Mouse (Mus musculus) embryonic facial prominence, embryonic 12.5 days (tissue): ENCODE measurements around the gene Ndufv1. TPM values are rescaled to one million over a fixed set of nuclear protein-coding genes. Genes with fewer than 3 reads are reported as not detected.
"Not testable (repeated sequence)": the region's sequence is repeated elsewhere in the genome, so short reads cannot be mapped to it uniquely, and the experiment has no call there.

Experiments used
- ATAC-seq: fragments of 200-750 bp; cut with Nextera tagmentation; 2 replicates; pipeline ENCODE4 v1.8.0; 2017; ENCODE audit not compliant: insufficient number of reproducible peaks, insufficient read depth, low FRiP score, low TSS enrichment
- H3K27ac ChIP-seq: fragments of 300-500 bp; sonication (generic); 2 replicates; pipeline ENCODE4 v1.5.1; 2016; ENCODE audit warnings: mild to moderate bottlenecking
- H3K27me3 ChIP-seq: fragments of 300-500 bp; sonication (generic); 2 replicates; pipeline ENCODE4 v1.6.1; 2016; ENCODE audit warnings: mild to moderate bottlenecking, moderate library complexity
- H3K36me3 ChIP-seq: fragments of 300-500 bp; sonication (generic); 2 replicates; pipeline ENCODE4 v1.6.1; 2016; ENCODE audit warnings: mild to moderate bottlenecking
- H3K4me1 ChIP-seq: fragments of 300-500 bp; sonication (generic); 2 replicates; pipeline ENCODE4 v1.6.1; 2016
- H3K4me2 ChIP-seq: fragments of 300-500 bp; sonication (generic); replicated peaks from 2 replicates; pipeline ENCODE4 v1.6.1; 2016; ENCODE audit warnings: mild to moderate bottlenecking, moderate library complexity
- H3K4me3 ChIP-seq: fragments of 300-500 bp; sonication (generic); 2 replicates; pipeline ENCODE4 v1.5.1; 2016; ENCODE audit warnings: mild to moderate bottlenecking
- H3K9ac ChIP-seq: fragments of 300-500 bp; sonication (generic); 2 replicates; pipeline ENCODE4 v1.6.1; 2016; ENCODE audit warnings: mild to moderate bottlenecking, moderate library complexity
- H3K9me3 ChIP-seq: fragments of 300-500 bp; sonication (generic); 2 replicates; pipeline ENCODE4 v1.6.1; 2016; ENCODE audit warnings: mild to moderate bottlenecking, moderate library complexity
- WGBS: fragments of 180-500 bp; shearing (Covaris S2); methylation state at CpG from one replicate; pipeline ENCODE4 v1.1.7; 2016; 5-methylcytosine and 5-hydroxymethylcytosine counted together
- polyA plus RNA-seq: library from polyadenylated mRNA; unstranded; fragments of >200 nt; fragmentation: Nextera tagmentation; extraction: Ambion mirVana; gene quantifications from 2 replicates; pipeline ENCODE4 v1.2.1, GENCODE M21; 2016

Ndufv1 gene
- 188 and 201 TPM in 2 replicates for polyA plus RNA-seq

DNA sequence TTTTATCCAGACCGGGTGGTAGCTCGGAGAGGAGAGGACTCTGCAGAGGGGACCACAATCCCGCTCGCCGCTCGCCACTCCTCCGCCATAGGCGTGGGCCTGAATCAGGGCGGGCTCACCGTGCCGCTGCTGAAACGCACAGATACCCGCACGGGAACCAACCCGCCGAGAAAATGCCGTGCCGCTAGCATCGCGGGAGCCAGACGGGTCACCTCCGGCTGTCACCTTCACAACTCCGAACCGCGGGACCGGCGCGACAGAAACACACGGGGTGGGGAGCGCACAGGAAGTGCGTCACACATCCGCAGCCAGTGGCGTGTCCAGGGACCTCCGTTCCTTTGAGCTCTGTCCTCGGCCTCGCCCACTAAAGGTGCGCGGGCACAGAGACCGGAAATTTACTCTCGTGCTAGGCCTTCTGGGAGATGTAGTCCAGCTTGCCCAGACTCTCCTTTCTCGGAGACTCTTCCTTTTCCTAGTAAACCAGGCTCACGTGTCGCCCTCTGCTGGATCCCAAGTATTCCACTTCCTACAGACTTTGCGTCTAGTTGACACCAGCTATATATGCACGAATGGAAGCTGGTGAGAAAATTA lies at the start of gene Ndufv1:
Gene Ndufv1, minus strand, starts transcription at position 375 of the 591 bp plus-strand sequence.
- Histone ChIP-seq H3K9ac (peak within 1 kb of the TSS; percentile 68), H3K9me3 (no peaks in the 10 kb centered on the region), H3K27ac (no peak within 1 kb of the TSS), H3K27me3 (no peaks in the 10 kb centered on the region), H3K4me2 (peak within 1 kb of the TSS; percentile 72), H3K36me3 (peaks cover 32% of the 10 kb centered on the region), H3K4me1 (peaks cover 6% of the 10 kb centered on the region), H3K4me3 (peak within 1 kb of the TSS; percentile 87)
- ATAC-seq = peak; percentile 97
- under 1% methylated on average over 45 of the region's 45 CpGs for WGBS

DNA sequence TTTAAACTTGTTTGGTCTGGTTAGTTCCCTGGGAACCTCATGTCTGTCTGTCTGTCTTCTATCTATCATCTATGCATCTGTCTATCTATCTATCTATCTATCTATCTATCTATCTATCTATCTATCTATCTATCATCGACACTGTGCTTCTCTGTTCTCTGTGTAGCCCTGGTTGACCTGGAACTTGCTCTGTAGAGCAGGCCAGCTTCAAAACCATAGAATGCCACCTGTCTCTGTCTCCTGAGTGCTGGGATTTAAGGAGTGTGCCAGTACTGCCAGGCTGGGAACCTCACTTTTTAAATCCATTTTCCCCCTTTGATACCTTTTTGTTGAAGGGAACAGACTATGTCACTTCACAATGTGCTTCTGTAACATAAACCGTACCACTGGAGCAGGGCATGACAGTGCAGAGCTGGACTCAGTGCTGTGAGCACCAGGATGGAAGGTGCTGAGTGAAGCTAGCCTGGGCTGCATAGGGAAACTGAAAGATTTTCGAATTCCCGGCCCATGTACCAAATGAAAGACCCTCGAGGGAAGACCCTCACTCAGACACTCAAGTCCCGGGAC lies 48.4 kb upstream of the Ndufv1 start:
- no peak overlapping the region for H3K4me2 ChIP-seq
- ATAC-seq = no peak
- no peak overlapping the region for H3K27ac ChIP-seq
- H3K9ac ChIP-seq = no peak overlapping the region
- no peak overlapping the region for H3K4me3 ChIP-seq
- no peaks in the 10 kb centered on the region for H3K36me3 ChIP-seq
- 86% methylated on average over 6 of the region's 6 CpGs for WGBS
- H3K4me1 ChIP-seq = no peaks in the 10 kb centered on the region
- no peaks in the 10 kb centered on the region for H3K27me3 ChIP-seq
- no peaks in the 10 kb centered on the region for H3K9me3 ChIP-seq

DNA sequence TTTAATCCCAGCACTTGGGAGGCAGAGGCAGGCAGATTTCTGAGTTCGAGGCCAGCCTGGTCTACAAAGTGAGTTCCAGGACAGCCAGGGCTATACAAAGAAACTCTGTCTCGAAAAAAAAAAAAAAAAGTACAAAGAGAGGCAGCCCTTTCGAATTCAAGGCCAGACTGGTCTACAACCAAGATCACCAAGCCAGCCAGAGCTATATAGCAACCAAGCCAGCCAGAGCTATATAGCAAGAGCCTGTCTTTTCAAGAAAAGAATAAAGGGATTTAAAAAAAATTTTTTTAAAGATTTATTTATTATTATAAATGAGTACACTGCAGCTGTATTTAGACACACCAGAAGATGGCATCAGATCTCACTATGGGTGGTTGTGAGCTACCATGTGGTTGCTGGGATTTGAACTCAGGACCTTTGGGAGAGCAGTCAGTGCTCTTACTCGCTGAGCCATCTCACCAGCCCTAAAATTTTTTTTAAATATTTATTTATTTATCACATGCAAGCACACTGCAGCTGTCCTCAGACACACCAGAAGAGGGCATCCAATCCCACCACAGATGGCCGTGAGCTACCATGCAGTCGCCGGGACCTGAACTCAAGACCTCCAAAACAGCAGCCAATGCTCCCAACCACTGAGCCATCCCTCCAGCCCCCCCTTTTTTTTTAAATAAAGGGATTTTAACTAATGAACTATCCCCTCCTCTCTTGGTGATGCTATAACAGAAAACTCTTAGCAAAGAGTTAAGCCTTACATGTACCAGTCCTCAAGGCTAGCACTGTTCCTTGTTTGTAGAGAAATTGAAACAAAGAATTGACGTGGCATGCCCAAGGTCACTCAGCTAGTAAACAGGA lies 47.7 kb upstream of the Ndufv1 start:
- H3K36me3 ChIP-seq, H3K27ac ChIP-seq, H3K9ac ChIP-seq, H3K9me3 ChIP-seq, H3K4me2 ChIP-seq, ATAC-seq, H3K4me1 ChIP-seq, H3K4me3 ChIP-seq, H3K27me3 ChIP-seq: not testable (repeated sequence)
- 87% methylated on average over 8 of the region's 8 CpGs for WGBS

DNA sequence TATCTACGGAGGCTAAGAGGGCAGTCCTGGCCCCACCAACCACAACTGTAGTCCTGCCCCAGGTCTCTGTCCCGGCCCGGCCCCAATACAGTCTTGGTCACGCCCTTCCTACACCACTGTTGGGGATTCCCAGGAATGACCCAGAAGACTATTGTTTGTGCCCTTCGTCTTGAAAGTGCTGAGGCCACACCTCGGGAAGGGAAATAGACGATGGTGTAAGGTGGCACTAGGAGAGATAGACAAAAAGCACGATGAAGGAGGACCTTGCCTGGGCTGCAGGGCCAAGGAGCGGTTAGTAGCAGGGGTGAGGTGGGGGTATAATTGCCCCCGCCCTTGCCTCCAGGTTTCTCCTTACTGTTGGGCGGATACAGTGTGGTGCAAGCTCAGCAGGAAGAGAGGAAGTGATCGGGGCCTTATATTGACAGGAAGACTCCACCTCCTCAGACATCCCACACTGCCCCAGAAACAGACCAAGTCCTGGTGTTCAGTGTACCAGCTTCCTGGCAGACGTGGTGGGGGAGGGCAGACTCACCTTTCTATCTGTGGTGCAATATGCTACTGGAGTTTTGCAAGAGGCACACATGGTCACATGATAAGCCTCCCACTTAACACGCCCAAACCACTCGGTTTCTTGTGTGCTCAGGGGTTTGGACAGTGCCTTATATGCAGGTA lies 46.6 kb upstream of the Ndufv1 start, which contains the start of gene Gstp3:
Gene Gstp3, minus strand, starts transcription at position 501 of the 672 bp plus-strand sequence.
- no peak for ATAC-seq

DNA sequence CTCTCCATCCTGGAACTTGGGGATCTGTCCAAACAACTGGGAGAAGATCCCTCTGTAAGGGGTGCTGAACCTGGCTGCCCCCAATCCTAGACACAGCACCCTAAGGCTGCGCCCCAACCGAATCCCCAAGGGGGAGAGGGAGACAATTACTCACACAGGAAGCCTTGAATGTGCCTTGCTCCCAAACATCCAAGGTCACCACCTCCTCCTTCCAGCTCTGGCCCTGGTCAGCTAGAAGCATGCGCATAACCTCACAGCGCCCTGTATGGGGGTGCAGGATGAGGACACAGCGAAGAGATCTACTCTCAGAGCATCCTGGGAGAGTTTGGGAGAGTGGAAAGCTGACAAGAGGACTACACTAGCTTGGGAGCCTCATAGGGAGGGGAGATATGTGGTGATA lies 46.0 kb upstream of the Ndufv1 start:
- no peak for ATAC-seq
- H3K4me1 ChIP-seq = 0 out of 2 replicates have a peak, but pooled peaks cover 3% of the 10 kb centered on the region
- H3K36me3 ChIP-seq = no peaks in the 10 kb centered on the region
- H3K9me3 ChIP-seq = no peaks in the 10 kb centered on the region
- no peak overlapping the region for H3K27ac ChIP-seq
- H3K4me3 ChIP-seq = no peak overlapping the region
- WGBS = 87% methylated on average over 5 of the region's 5 CpGs
- no peak overlapping the region for H3K4me2 ChIP-seq
- no peaks in the 10 kb centered on the region for H3K27me3 ChIP-seq
- no peak overlapping the region for H3K9ac ChIP-seq

More for the DNA sequence above, 46.6 kb upstream of the Ndufv1 start, which contains the start of gene Gstp3:
- no peak within 1 kb of the TSS for H3K9ac ChIP-seq
- H3K9me3 ChIP-seq = no peaks in the 10 kb centered on the region
- H3K36me3 ChIP-seq = no peaks in the 10 kb centered on the region
- no peak within 1 kb of the TSS for H3K27ac ChIP-seq
- WGBS = 81% methylated on average over 15 of the region's 15 CpGs
- no peak within 1 kb of the TSS for H3K4me3 ChIP-seq
- H3K4me2 ChIP-seq = no peak within 1 kb of the TSS
- no peaks in the 10 kb centered on the region for H3K27me3 ChIP-seq
- H3K4me1 ChIP-seq = 0 out of 2 replicates have a peak, but pooled peaks cover 3% of the 10 kb centered on the region

DNA sequence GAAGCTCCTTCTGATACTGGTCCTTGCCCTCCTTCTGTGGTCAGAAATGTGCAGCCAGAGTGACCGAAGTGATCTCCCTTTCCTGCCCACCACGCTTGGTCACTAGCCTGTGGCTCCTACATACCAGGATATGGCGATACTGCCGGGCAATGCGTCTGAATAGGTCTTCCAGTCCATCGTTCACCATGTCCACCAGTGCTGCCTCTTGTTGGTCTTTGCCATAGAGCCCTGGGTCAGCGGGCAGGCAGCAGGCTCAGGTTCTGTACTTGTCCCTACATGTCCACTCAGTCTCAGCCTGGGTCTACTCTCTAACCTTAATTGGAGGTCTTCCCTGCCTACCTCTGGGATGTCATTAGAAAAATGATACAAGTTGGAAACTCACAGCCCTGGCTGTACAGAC lies 45.4 kb upstream of the Ndufv1 start:
- no peak overlapping the region for H3K9ac ChIP-seq
- no peak overlapping the region for H3K4me3 ChIP-seq
- ATAC-seq = no peak
- no peak overlapping the region for H3K27ac ChIP-seq
- no peaks in the 10 kb centered on the region for H3K9me3 ChIP-seq
- H3K4me1 ChIP-seq = 0 out of 2 replicates have a peak, but pooled peaks cover 3% of the 10 kb centered on the region
- H3K27me3 ChIP-seq = no peaks in the 10 kb centered on the region
- WGBS = 94% methylated on average over 7 of the region's 7 CpGs
- H3K4me2 ChIP-seq = no peak overlapping the region
- H3K36me3 ChIP-seq = no peaks in the 10 kb centered on the region

DNA sequence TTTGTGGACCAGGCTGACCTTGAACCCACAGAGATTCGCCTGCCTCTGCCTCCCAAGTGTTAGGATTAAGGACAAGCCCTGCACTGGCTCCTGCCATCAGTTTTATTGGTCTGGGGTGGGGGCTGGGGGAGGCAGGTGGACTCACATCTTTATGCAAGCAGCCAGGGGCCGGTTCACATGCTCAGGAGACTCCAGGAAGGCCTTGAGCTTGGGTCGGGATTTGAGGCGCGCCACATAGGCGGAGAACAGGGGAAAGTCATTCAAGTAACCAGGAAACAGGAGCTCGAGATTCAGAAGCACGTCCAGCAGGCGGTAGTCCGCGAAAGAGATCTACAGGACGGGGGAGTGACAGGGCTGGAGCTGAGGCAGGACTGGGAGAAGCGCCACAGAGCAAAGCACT lies 44.8 kb upstream of the Ndufv1 start:
- Histone ChIP-seq H3K4me2 (no peak overlapping the region), H3K4me1 (0 out of 2 replicates have a peak, but pooled peaks cover 3% of the 10 kb centered on the region), H3K27ac (no peak overlapping the region), H3K9ac (no peak overlapping the region), H3K27me3 (no peaks in the 10 kb centered on the region), H3K4me3 (no peak overlapping the region), H3K9me3 (no peaks in the 10 kb centered on the region), H3K36me3 (no peaks in the 10 kb centered on the region)
- 80% methylated on average over 13 of the region's 13 CpGs for WGBS
- no peak for ATAC-seq

DNA sequence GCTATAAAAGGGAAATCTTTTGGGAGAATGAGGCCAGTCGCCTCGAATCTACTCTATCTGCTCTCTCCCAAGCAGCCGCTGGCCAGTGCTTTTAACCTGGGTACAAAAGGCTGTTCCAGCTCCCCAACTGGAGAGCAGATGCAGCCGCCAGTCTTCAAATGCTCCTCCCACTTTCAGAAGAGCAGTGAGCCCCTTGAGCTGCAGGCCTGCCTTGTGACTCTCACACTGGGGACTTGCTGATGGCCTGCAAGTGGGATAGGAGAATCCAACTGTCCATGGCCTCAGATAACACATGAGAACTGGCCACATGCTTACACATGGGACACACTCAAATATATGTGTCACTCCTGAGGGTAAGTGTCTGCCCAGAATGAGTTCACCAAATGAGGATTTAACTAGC lies 44.1 kb upstream of the Ndufv1 start:
- Histone ChIP-seq H3K4me2 (no peak overlapping the region), H3K36me3 (no peaks in the 10 kb centered on the region), H3K4me1 (0 out of 2 replicates have a peak, but pooled peaks cover 3% of the 10 kb centered on the region), H3K9me3 (no peaks in the 10 kb centered on the region), H3K27ac (no peak overlapping the region), H3K27me3 (no peaks in the 10 kb centered on the region), H3K9ac (no peak overlapping the region), H3K4me3 (no peak overlapping the region)
- 48% methylated on average over 4 of the region's 4 CpGs for WGBS
- no peak for ATAC-seq

DNA sequence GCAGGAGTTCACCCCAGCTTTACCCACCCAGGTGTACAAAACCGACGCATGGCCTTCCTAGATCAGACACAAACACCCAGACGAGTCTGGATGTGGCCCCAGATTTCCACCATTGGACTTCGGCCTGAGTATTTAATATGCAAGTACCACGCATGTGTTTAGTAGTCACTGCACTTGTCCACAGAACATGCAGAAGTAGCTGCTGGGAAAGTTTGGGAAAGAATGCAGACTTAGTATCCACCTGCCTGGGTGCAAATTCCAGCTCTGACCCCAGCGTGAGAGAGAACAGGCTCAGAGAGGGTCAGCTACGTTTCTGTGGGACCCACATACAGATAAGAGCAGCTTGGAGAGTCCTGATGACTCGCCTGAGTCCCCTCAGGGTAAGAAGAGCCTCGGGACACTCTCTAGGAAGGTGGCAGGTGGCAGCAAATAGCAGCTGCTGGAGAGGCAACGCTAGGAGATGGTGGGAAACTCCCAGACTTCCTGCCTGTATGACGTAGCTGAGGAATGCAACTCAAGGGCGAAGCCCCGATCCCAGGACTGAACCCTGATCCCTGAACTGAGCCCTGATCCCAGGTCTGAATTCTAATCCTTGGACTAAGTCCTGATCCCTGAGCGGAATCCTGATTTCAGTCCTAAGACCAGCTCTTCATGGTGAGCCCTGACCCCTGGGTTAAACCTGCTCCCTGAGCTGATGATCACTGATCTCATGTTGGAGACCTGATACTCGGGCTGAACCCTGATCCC lies 43.5 kb upstream of the Ndufv1 start:
- 53% methylated on average over 15 of the region's 15 CpGs for WGBS
- H3K9me3 ChIP-seq = 0 out of 2 replicates have a peak, but pooled peaks cover under 1% of the 10 kb centered on the region
- H3K4me1 ChIP-seq = 0 out of 2 replicates have a peak, but pooled peaks cover 3% of the 10 kb centered on the region
- H3K27me3 ChIP-seq = no peaks in the 10 kb centered on the region
- H3K4me3 ChIP-seq = no peak overlapping the region
- H3K27ac ChIP-seq = no peak overlapping the region
- H3K4me2 ChIP-seq = no peak overlapping the region
- H3K9ac ChIP-seq = no peak overlapping the region
- H3K36me3 ChIP-seq = no peaks in the 10 kb centered on the region
- ATAC-seq = no peak

DNA sequence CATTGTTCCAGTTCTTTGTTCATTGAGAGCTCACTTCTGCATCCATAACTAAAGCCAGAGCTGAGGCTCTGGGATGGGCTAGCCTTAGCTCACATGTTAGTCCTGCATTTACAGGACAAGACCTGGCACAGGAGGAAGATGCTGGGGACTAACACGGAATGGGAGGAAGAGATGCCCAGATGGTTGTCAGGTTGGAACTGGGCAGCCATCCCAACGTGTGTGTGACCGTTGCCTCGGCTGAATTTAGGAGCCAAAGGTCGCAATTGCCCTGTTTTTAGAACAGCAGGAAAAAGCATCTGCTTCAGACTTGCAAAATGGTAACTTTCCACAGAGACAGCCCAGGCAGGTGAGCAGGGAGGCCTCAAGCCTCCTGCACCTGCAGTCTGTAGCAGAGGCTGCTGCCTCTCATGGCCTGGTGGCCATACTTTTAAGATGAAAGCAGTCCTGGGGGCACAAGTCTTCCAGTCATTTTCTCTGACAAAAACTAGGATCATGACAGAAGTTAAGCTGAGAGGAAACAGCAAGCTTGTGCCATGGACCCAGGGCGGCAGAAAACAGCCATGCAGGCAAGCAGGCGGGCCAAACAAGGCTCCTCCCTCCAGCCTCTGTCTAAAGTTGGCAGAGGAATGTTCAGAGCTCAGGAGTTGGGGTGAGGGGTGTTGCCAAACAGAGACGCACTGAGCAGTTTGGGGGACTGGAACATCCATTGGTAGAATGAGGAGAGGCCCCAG lies 42.8 kb upstream of the Ndufv1 start:
- WGBS = 65% methylated on average over 8 of the region's 8 CpGs
- Histone ChIP-seq H3K4me2 (no peak overlapping the region), H3K27me3 (no peaks in the 10 kb centered on the region), H3K4me3 (no peak overlapping the region), H3K9me3 (0 out of 2 replicates have a peak, but pooled peaks cover 3% of the 10 kb centered on the region), H3K9ac (no peak overlapping the region), H3K36me3 (no peaks in the 10 kb centered on the region), H3K4me1 (0 out of 2 replicates have a peak, but pooled peaks cover 3% of the 10 kb centered on the region), H3K27ac (no peak overlapping the region)
- no peak for ATAC-seq
